Mouse (Mus musculus) ES-E14 (cell line): ENCODE measurements at regions not wholly inside any gene's neighbourhood (a gene's known extent, or its start where the extent isn't known, plus 50 kb on each side); places are given as distances from the start of the nearest gene placed in this dataset.

Experiments
- DNase-seq: peaks from one replicate; pipeline ENCODE4 v3.0.0-alpha.2; 2013; ENCODE audit warnings: low read depth, low spot score
- H3K27ac ChIP-seq: 2 replicates; pipeline ENCODE4 v1.5.1; 2012; ENCODE audit warnings: low read depth, mild to moderate bottlenecking, low read length, moderate library complexity, mixed read lengths; ENCODE audit not compliant: poor library complexity, insufficient read depth, severe bottlenecking
- H3K36me3 ChIP-seq: 2 replicates; pipeline ENCODE4 v1.6.1; 2012; ENCODE audit warnings: mild to moderate bottlenecking, low read length, moderate library complexity, mixed read lengths; ENCODE audit not compliant: control insufficient read depth, poor library complexity, insufficient read depth, severe bottlenecking
- H3K4me1 ChIP-seq, 2 experiments: fragments of 150-350 bp in 1 of 2; sonication (generic) in 1 of 2; 2 replicates each; pipeline ENCODE4 v1.6.1; 2012; ENCODE audit warnings: low read length in 2 of 2, mild to moderate bottlenecking in 1 of 2, mixed read lengths in 1 of 2; ENCODE audit not compliant: control insufficient read depth in 2 of 2, insufficient read depth in 2 of 2, poor library complexity in 1 of 2
- H3K4me3 ChIP-seq, 2 experiments: fragments of 150-350 bp in 1 of 2; sonication (generic) in 1 of 2; 2 replicates each; pipeline ENCODE4 v1.5.1; 2012; ENCODE audit warnings: low read length in 2 of 2, low read depth in 1 of 2, mild to moderate bottlenecking in 1 of 2, mixed read lengths in 1 of 2; ENCODE audit not compliant: insufficient read depth in 1 of 2, poor library complexity in 1 of 2, severe bottlenecking in 1 of 2
- H3K9ac ChIP-seq: 2 replicates; pipeline ENCODE4 v1.6.1; 2012; ENCODE audit warnings: low read depth, mild to moderate bottlenecking, low read length, mixed read lengths; ENCODE audit not compliant: poor library complexity, insufficient read depth, severe bottlenecking
- H3K9me3 ChIP-seq: fragments of 150-350 bp; sonication (generic); 2 replicates; pipeline ENCODE4 v1.6.1; 2012; ENCODE audit warnings: low read depth, mild to moderate bottlenecking, low read length; ENCODE audit not compliant: control insufficient read depth, insufficient read depth
- CHD2 ChIP-seq: IDR thresholded peaks from 2 replicates; pipeline ENCODE4 v1.6.1; 2014; ENCODE audit warnings: mild to moderate bottlenecking, low read depth, low read length, inconsistent platforms
- HCFC1 ChIP-seq: IDR thresholded peaks from 2 replicates; pipeline ENCODE4 v1.6.1; 2012; ENCODE audit warnings: low read length, inconsistent platforms, borderline replicate concordance; ENCODE audit not compliant: insufficient read depth
- MAFK ChIP-seq: IDR thresholded peaks from 2 replicates; pipeline ENCODE4 v1.6.1; 2014; ENCODE audit warnings: mild to moderate bottlenecking, low read depth, low read length, inconsistent platforms; ENCODE audit not compliant: insufficient read depth
- ZC3H11A ChIP-seq: IDR thresholded peaks from 2 replicates; pipeline ENCODE4 v1.6.1; 2012; ENCODE audit warnings: low read depth, mild to moderate bottlenecking, inconsistent platforms, low read length, borderline replicate concordance
- ZNF384 ChIP-seq: IDR thresholded peaks from 2 replicates; pipeline ENCODE4 v1.6.1; 2012; ENCODE audit warnings: low read depth, low read length, inconsistent platforms
- in situ Hi-C, 2 experiments: fragments of 600-800 bp; cut with MboI; formaldehyde crosslinking; loops; one replicate each; pipeline ENCODE4 v1.15.1; 2025; ENCODE audit warnings: low sequenced_read_pairs in 2 of 2, inconsistent platforms in 1 of 2; ENCODE audit not compliant: unreplicated experiment in 2 of 2

GRCm38 (mm10) chr2:114966111-114966510, 311.3 kb upstream of the Dph6 start:
- H3K9ac ChIP-seq: no peak overlapping the region
- in situ Hi-C loops: no loop called here
- no peaks in the 10 kb centered on the region for H3K4me1 ChIP-seq
- DNase-seq: no peak
- H3K4me3 ChIP-seq: no peak overlapping the region
- H3K36me3 ChIP-seq: no peaks in the 10 kb centered on the region
- TF ChIP-seq ZNF384: no peak
- TF ChIP-seq HCFC1: no peak
- TF ChIP-seq ZC3H11A: no peak
- TF ChIP-seq MAFK: no peak
- TF ChIP-seq CHD2: no peak
- H3K9me3 ChIP-seq: no peaks in the 10 kb centered on the region
- H3K27ac ChIP-seq: no peak overlapping the region

DNA sequence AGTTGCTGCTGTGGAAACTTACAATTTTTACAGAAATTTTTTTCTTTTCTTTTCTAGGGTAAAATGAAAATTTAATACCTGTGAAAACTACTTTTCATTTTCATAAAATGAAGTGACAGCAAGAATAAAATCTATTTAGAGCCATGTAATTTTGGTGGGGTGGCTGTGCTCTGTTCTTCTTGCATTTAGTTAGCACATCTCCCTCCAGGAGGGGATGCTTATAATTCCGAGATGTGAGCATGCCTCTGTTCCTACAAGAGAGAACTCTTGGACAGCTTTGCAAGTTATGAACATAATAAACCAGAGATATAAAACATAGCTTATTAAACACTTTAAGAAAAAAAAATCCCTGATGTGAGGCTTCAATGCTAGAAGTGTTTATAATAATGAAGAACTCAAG, 313.9 kb upstream of the Dph6 start:
- H3K27ac ChIP-seq: no peak overlapping the region
- in situ Hi-C loops: no loop called here
- TF ChIP-seq HCFC1: no peak
- no peak for TF ChIP-seq ZNF384
- TF ChIP-seq ZC3H11A: no peak

DNA sequence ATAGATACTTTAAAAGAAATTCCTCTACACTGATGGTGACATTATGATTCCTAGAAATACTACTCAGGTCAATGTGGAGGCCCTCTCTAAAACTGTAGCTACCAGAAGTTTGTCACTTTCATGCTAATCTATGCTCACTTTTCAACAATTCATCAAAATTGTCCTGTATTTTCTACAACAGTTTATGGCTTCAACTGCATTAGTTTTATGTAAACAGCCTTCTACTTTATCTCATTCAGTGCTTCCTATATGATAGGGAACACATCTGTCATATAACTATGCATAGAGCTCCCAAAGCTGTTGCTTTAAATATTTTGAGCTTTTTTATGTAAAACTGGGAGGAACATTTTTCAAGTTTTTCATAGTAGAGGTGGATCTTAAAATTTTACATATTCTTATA, 338.7 kb upstream of the Dph6 start:
- Histone ChIP-seq H3K4me3 (no peak overlapping the region), H3K9me3 (no peaks in the 10 kb centered on the region), H3K36me3 (no peaks in the 10 kb centered on the region), H3K4me1 (no peaks in the 10 kb centered on the region), H3K9ac (no peak overlapping the region), H3K27ac (no peak overlapping the region)
- no peak for TF ChIP-seq HCFC1
- TF ChIP-seq ZNF384: no peak
- TF ChIP-seq ZC3H11A: no peak
- no peak for TF ChIP-seq MAFK
- TF ChIP-seq CHD2: no peak
- no peak for DNase-seq
- in situ Hi-C loops: no loop called here

More for the DNA sequence above, 313.9 kb upstream of the Dph6 start:
- Histone ChIP-seq H3K36me3 (no peaks in the 10 kb centered on the region), H3K4me1 (no peaks in the 10 kb centered on the region), H3K4me3 (no peak overlapping the region), H3K9me3 (no peaks in the 10 kb centered on the region), H3K9ac (no peak overlapping the region)
- no peak for DNase-seq

DNA sequence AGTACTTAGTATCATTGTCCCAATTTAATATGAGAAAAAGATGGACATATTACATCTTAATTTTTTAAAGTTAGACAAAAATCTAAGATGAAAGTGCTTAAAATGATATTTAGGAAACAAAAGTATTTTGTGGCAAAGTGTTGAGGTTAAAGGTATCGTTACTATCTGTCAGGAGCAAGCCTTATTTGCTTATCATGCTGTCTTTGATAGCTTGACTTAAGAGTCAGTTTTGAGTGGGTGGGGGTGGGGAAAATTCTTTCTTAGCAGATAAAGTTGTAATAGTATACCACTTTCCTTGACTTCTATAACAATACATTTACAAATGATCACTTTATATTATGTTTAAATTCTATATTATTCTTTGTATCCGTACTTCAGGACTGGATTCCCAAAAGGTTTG, 339.1 kb upstream of the Dph6 start:
- DNase-seq: no peak
- no peaks in the 10 kb centered on the region for H3K9me3 ChIP-seq
- in situ Hi-C loops: no loop called here
- H3K4me1 ChIP-seq: no peaks in the 10 kb centered on the region
- no peak overlapping the region for H3K9ac ChIP-seq
- no peak overlapping the region for H3K27ac ChIP-seq
- H3K36me3 ChIP-seq: no peaks in the 10 kb centered on the region
- TF ChIP-seq HCFC1 (no peak), CHD2 (no peak), ZNF384 (no peak), ZC3H11A (no peak), MAFK (no peak)
- no peak overlapping the region for H3K4me3 ChIP-seq

DNA sequence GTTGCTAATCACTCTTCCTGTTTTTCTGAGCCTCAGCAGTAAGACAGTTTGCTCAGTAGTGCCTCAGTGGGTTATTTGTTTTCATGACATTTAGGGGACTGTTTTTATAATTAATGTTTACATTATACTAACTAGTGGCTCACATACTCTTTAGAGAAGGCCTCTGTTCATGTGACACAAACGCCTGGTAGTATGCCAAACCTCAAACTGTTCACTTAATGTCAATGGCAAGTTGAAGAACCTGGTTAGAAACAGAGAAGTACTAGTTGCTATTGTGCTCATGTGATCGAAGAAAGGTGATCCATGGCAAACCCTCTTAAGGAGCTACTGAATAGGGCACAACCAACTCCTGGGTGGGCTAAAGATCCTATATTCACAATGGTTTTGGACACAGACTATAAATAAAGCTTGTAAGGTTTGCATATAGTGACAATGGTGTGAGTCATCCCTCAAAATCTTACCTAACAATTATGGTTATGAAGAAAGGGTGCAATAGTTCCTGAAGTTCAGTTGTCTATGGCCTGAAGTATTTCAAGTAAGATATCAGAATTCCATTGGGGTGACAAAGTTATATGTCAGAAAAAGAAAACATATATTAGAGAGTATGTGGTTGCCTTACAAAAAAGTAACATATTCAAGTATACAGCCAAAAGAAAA, 340.1 kb upstream of the Dph6 start:
- in situ Hi-C loops: no loop called here
- TF ChIP-seq ZNF384: no peak
- TF ChIP-seq ZC3H11A: no peak
- TF ChIP-seq MAFK: no peak
- no peak for TF ChIP-seq HCFC1
- TF ChIP-seq CHD2: no peak

More for the DNA sequence above, 340.1 kb upstream of the Dph6 start:
- Histone ChIP-seq H3K4me3 (no peak overlapping the region), H3K9me3 (no peaks in the 10 kb centered on the region), H3K4me1 (no peaks in the 10 kb centered on the region), H3K9ac (no peak overlapping the region), H3K27ac (no peak overlapping the region), H3K36me3 (no peaks in the 10 kb centered on the region)
- no peak for DNase-seq
